Mouse (Mus musculus) stomach, embryonic 14.5 days (tissue): Measurements from ENCODE around the gene Tubb1. TPM values are rescaled to one million over a fixed set of nuclear protein-coding genes. Genes with fewer than 3 reads are reported as not detected.
A peak's percentile ranks its signal among the peaks of the same experiment; 100 is the strongest.

Source experiments
- ATAC-seq: fragments of 200-750 bp; cut with Nextera tagmentation; 2 replicates; pipeline ENCODE4 v1.8.0; 2017; ENCODE audit warnings: low read depth, moderate TSS enrichment; ENCODE audit not compliant: insufficient number of reproducible peaks, insufficient read depth, low FRiP score
- H3K27ac ChIP-seq: fragments of 300-500 bp; sonication (generic); 2 replicates; pipeline ENCODE4 v1.5.1; 2014; ENCODE audit warnings: mild to moderate bottlenecking, low read length, moderate library complexity, mixed read lengths
- H3K27me3 ChIP-seq: fragments of 300-500 bp; sonication (generic); 2 replicates; pipeline ENCODE4 v1.6.1; 2014; ENCODE audit warnings: low read length, control low read depth, mixed read lengths; ENCODE audit not compliant: control insufficient read depth, insufficient read depth
- H3K36me3 ChIP-seq: fragments of 300-500 bp; sonication (generic); 2 replicates; pipeline ENCODE4 v1.6.1; 2014; ENCODE audit warnings: mild to moderate bottlenecking, control low read depth, low read length, moderate library complexity, mixed read lengths; ENCODE audit not compliant: control insufficient read depth, insufficient read depth
- H3K4me1 ChIP-seq: fragments of 300-500 bp; sonication (generic); 2 replicates; pipeline ENCODE4 v1.6.1; 2014; ENCODE audit warnings: low read length, control low read depth, mixed read lengths; ENCODE audit not compliant: control insufficient read depth, insufficient read depth
- H3K4me2 ChIP-seq: fragments of 300-500 bp; sonication (generic); replicated peaks from 2 replicates; pipeline ENCODE4 v1.6.1; 2014; ENCODE audit warnings: low read depth, low read length, control low read depth
- H3K4me3 ChIP-seq: fragments of 300-500 bp; sonication (generic); 2 replicates; pipeline ENCODE4 v1.5.1; 2014; ENCODE audit warnings: low read depth, low read length, control low read depth
- H3K9ac ChIP-seq: fragments of 300-500 bp; sonication (generic); replicated peaks from 2 replicates; pipeline ENCODE4 v1.6.1; 2014; ENCODE audit warnings: low read depth, mild to moderate bottlenecking, control low read depth, low read length, moderate library complexity, mixed read lengths
- H3K9me3 ChIP-seq: fragments of 300-500 bp; sonication (generic); 2 replicates; pipeline ENCODE4 v1.6.1; 2016; ENCODE audit warnings: low read depth, low read length, control low read depth; ENCODE audit not compliant: control insufficient read depth
- WGBS: fragments of 180-500 bp; shearing (Covaris S2); extraction: QIAGEN DNeasy Blood & Tissue Kit; methylation state at CpG from one replicate; pipeline ENCODE4 v1.1.7; 2014; 5-methylcytosine and 5-hydroxymethylcytosine counted together
- polyA plus RNA-seq: library from polyadenylated mRNA; unstranded; fragments of >200 nt; fragmentation: Nextera tagmentation; extraction: Ambion mirVana; gene quantifications from 2 replicates; pipeline ENCODE4 v1.2.1, GENCODE M21; 2014

Gene Tubb1
- polyA plus RNA-seq, 1 experiment from 2014 or later = 1.4 TPM

DNA sequence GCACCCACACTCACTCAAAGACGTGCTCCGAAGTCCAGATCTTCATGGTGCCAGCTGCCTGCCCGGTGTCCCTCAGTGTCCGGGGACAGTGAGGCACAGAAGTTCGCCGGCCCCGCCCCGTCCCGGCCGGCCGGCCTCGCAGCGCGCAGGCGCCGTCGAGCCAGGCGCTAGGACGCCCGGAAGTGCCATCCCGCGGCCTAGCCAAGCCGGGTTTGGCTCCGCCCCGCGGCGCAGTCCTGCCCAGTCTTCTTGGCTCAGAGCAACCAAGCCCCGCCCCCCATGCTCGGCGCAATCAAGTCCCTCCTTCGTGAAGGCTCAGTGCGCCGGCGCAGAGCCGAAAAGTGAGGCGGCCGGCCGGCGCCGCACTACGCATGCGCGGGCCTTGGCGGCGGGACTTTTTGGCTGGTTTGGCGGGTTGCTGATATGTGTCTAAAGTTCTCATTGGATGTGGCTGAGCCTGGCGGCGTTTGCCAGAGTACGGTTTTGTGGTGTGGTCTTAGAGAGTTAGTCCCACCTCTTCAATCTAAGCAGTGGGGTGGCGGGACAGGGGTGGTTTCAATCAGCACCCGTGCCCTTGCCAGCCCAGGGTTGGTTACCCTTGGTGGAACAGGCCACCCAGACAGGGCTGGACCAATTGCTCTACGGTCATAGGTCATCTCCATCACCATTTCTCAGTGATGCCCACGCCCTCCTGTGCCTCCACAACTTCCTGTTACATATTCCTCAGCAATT is 22.5 kb downstream of the Tubb1 start, which contains the start of gene Prelid3b:
Gene Prelid3b (minus strand): TSS at position 264 of the 732 bp plus-strand sequence.
- Histone ChIP-seq H3K4me3 (peak within 1 kb of the TSS; percentile 68), H3K27me3 (no peaks in the 10 kb centered on the region), H3K9me3 (no peaks in the 10 kb centered on the region), H3K27ac (peak within 1 kb of the TSS; percentile 69; the same call in 1 of the 2 replicates), H3K36me3 (peaks cover 11% of the 10 kb centered on the region), H3K4me1 (peaks cover 14% of the 10 kb centered on the region; the same call in 1 of the 2 replicates), H3K4me2 (peak within 1 kb of the TSS; percentile 73), H3K9ac (peak within 1 kb of the TSS; percentile 81)
- under 1% methylated on average over 53 of the region's 53 CpGs for WGBS
- ATAC-seq = peak; percentile 96

DNA sequence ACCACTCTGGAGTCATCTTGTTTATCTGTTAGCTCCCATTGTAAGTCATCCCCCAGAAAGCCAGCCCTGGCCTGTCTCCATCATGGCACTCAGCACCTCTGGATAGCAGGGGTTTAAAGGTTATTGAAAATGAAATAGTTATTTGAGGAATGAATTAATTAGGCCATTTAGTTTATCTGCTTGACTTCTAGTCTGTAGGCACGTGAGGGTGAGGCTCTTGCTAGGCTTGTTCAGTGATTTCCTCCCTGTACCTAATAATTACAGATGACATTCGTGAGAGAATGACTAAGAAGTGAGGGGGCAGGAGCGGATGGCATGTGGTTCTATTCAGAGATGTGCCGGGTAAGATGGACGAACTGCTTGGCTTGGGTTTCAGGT is 23.0 kb downstream of the Tubb1 start:
- Histone ChIP-seq H3K9ac (peak overlapping the region; percentile 14; the same call in 1 of the 2 replicates), H3K27me3 (no peaks in the 10 kb centered on the region), H3K9me3 (no peaks in the 10 kb centered on the region), H3K4me3 (peak overlapping the region; percentile 68), H3K36me3 (peaks cover 5% of the 10 kb centered on the region; the same call in 1 of the 2 replicates), H3K4me1 (peaks cover 14% of the 10 kb centered on the region; the same call in 1 of the 2 replicates), H3K4me2 (peak overlapping the region; percentile 50), H3K27ac (peak overlapping the region; percentile 69; the same call in 1 of the 2 replicates)
- WGBS = 67% methylated on average over 5 of the region's 5 CpGs
- no peak for ATAC-seq

DNA sequence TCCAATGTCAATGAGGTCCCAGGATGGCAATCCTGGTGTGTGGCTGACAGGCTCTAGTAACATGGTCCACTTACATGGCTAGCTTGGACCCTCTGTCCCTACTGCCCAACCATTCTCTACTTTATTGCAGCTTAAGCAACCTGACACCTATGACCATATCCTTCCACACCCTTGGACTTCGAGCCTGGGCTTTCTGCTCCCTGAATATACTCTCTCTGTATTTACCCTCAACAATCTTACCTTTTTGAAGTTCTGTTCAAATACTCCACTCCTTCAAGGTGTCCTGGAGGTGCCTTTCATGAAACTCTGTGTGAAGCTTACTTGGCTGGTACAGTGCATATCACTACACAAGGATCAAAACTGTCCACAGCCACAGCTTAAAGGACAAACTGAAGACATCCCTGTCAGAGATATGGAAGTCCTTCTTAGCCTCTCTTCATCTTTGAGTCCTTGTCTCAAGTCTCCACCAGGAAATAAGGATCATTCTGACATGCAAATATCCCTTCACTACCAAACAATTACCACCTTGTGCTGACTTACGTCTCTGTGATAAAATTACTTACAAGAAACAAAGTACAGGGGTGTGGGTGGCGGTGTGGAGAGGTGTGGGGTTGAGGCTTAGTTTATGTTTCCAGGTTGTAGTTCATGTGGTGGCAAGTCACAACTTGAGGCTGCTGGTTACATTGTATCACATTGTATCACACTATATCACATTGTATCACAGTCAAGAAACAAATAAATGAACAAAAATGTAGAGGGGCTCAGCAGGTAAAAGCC is 27.2 kb downstream of the Tubb1 start:
- Histone ChIP-seq H3K36me3 (no peaks in the 10 kb centered on the region), H3K9ac (no peak overlapping the region), H3K4me2 (no peak overlapping the region), H3K4me3 (no peak overlapping the region), H3K27me3 (no peaks in the 10 kb centered on the region), H3K27ac (peak overlapping the region; percentile 71), H3K9me3 (no peaks in the 10 kb centered on the region), H3K4me1 (no peaks in the 10 kb centered on the region)
- ATAC-seq = peak; percentile 46; the same call in 1 of the 2 replicates
- 69% methylated on average over 3 of the region's 3 CpGs for WGBS

DNA sequence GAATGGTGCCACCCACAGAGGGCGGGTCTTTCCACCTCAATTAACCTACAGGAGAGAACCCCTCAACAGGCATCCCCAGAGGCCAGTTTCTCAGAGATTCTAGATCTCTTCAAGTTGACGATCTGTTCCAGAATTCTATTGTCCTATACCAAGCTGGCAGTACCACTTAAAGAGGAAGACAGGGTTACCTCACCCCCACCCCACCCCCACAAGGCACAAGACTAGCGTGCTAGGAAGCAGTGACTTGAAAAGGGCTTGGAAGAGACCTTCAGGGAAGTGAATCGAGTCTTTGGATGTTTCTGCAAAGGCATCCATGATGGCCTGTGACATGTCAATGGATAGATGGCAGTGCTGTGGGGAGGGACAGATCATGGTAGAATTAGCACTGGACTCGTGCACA is 28.3 kb downstream of the Tubb1 start:
- ATAC-seq = no peak
- Histone ChIP-seq H3K9me3 (no peaks in the 10 kb centered on the region), H3K27me3 (no peaks in the 10 kb centered on the region), H3K27ac (no peak overlapping the region), H3K4me3 (no peak overlapping the region), H3K36me3 (no peaks in the 10 kb centered on the region), H3K4me2 (no peak overlapping the region), H3K9ac (no peak overlapping the region), H3K4me1 (no peaks in the 10 kb centered on the region)
- WGBS = 73% methylated on average over 5 of the region's 5 CpGs

DNA sequence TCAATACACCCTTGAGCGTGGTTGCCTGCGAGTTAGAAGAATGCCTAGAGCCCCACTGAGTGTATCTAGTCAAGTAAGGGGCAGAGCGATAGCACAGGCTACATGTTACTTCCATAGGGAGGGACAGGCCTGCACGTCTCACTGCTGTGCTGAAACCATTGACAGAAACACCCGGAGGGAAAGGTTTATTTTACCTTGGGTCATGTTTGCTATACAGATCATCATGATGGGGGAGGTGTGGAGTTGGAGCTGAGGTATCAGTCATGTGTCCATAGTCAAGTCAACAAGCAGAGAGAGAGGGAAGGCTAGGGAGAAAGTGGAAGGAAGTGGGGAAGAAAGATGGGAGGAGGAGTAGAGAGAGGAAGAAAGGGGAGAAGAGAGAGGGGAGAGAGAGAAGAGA is 36.5 kb downstream of the Tubb1 start:
- ATAC-seq = no peak
- H3K9me3 ChIP-seq = no peaks in the 10 kb centered on the region
- 65% methylated on average over 5 of the region's 5 CpGs for WGBS

DNA sequence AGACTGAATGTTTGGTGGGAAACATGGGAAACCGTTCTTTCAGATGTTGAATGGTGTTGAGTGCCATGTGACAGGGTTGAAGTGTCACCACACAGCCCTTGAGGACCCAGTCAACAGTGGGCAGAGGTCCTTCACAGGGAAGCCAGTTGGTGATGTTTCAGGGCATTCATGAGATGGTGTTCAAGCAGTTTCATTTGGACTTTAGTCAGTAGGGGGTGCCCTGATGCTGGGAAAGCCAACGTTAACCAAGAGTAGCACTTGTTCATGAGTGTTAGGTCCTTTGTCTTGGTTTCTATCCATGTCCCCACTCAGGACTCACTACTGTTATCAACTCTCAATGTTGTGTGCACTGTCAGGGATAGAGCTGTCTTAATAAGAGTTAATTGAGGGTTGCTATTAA is 42.4 kb downstream of the Tubb1 start:
- Histone ChIP-seq H3K36me3 (no peaks in the 10 kb centered on the region), H3K9ac (no peak overlapping the region), H3K27me3 (no peaks in the 10 kb centered on the region), H3K4me3 (no peak overlapping the region), H3K4me2 (no peak overlapping the region), H3K4me1 (no peaks in the 10 kb centered on the region), H3K9me3 (no peaks in the 10 kb centered on the region), H3K27ac (no peak overlapping the region)
- WGBS = 69% methylated on average over 2 of the region's 2 CpGs
- no peak for ATAC-seq

More for the DNA sequence above, 36.5 kb downstream of the Tubb1 start:
- Histone ChIP-seq H3K27me3 (no peaks in the 10 kb centered on the region), H3K4me2 (no peak overlapping the region), H3K27ac (no peak overlapping the region), H3K9ac (no peak overlapping the region), H3K4me1 (no peaks in the 10 kb centered on the region), H3K4me3 (no peak overlapping the region), H3K36me3 (no peaks in the 10 kb centered on the region)

DNA sequence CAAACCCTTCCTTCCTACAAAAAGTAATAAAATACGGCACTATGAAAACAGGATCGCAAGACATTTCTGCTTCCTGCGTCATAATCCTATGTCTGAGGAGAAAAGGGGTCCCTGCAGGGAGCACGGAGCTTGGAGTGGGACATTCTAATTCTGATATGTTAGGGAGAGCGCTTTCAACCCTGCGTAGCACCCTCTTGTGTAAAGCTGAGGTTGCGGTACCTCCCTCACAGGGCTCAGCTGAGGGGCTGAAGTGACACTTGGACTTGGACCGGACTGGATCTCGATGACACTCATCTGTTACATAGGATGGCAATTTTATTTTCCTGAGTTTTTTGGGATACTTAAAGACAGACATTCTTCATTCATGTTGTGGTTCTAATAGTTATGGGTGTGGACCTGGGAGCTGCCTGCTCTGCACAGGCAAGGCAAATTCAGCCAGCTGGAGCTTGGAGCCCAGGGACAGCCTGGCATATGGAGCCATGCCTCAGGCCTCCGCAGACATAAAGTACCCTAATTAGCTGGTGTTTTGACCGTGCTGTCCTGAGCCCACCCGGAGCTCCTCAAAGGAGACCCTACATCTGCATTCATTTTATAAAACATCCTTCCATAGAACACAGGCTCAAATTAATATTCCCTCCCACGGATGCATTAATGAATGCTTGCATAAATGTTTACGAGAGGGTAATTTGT is 50.5 kb downstream of the Tubb1 start:
- WGBS = 83% methylated on average over 14 of the region's 14 CpGs

DNA sequence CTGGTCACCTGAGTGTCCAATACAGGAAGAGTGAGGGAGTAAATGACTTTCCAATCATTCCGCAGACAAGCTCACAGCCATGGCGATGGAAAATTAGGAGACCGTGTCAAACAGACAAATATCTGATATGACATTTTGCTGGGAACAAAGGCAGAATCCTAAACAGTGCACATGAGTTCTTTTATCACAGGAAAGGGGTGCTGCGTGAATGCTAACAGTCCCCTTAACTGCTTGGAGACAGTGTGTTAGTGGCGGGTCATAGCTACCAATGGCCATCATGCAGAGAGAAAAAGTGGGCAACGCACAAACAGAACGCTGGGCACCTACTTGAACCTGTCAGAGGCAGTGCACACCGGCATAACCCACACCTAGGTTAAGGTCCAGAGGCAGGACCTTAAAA is 51.0 kb downstream of the Tubb1 start:
- 84% methylated on average over 8 of the region's 8 CpGs for WGBS
- ATAC-seq = no peak

More for the DNA sequence above, 50.5 kb downstream of the Tubb1 start:
- Histone ChIP-seq H3K4me2 (no peak overlapping the region), H3K27me3 (no peaks in the 10 kb centered on the region), H3K4me1 (no peaks in the 10 kb centered on the region), H3K9ac (no peak overlapping the region), H3K27ac (no peak overlapping the region), H3K36me3 (no peaks in the 10 kb centered on the region), H3K4me3 (no peak overlapping the region), H3K9me3 (no peaks in the 10 kb centered on the region)
- ATAC-seq = no peak

More for the DNA sequence above, 51.0 kb downstream of the Tubb1 start:
- no peak overlapping the region for H3K27ac ChIP-seq
- no peak overlapping the region for H3K9ac ChIP-seq
- H3K4me2 ChIP-seq = no peak overlapping the region
- H3K36me3 ChIP-seq = no peaks in the 10 kb centered on the region
- H3K4me1 ChIP-seq = no peaks in the 10 kb centered on the region
- H3K4me3 ChIP-seq = no peak overlapping the region
- no peaks in the 10 kb centered on the region for H3K9me3 ChIP-seq
- no peaks in the 10 kb centered on the region for H3K27me3 ChIP-seq
